8 mouse cellular contexts compared by ENCODE assay signal in the genomic region with DNA sequence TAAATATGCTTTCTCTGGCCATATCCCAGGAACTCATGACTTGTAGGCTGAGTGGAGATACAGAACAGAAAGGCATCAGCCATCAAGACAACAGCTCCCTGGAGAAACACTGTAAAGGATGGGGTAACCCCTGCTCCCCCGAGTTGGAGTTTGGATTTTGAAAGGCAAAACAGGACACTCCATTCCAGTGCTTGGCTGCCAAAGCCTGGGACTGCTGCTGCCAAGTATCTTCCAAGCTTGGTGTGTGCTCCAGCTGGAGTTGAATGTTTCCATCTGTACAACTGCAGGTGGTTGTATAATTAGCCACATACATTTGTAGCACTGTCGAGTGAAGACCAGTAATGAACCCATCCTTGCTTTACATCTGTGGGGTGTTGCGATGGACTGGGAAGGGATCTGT.
DNase-seq lines count a peak whose midpoint lies in the region; ATAC-seq and TF ChIP-seq lines count a peak whose summit lies in the region.

No protein-coding gene starts in this region.

- no peaks in the 10 kb centered on the region for H3K27me3 ChIP-seq in kidney, adult 2 months (replicated peaks; ENCODE audit: control insufficient read depth, insufficient read depth, low read length)
- no peaks in the 10 kb centered on the region for H3K27me3 ChIP-seq in kidney, embryonic 14.5 days (ENCODE audit: control insufficient read depth, insufficient read depth, low read length)

- TF ChIP-seq POLR2A in kidney, adult 2 months (IDR thresholded peaks at IDR 0.05; ENCODE audit: low read depth, low read length), result no peak

- H3K36me3 ChIP-seq in kidney, adult 2 months (ENCODE audit: control insufficient read depth, insufficient read depth, low read length), result no peaks in the 10 kb centered on the region
- H3K36me3 ChIP-seq in kidney, embryonic 14.5 days (ENCODE audit: control insufficient read depth, insufficient read depth, low read length), result no peaks in the 10 kb centered on the region

- intact Hi-C loops in left cerebral cortex, adult 2 months (cut with DNase I), result loop anchor here (5.0 kb wide), 1 partner anchor 358 kb away; no protein-coding TSS in a partner anchor

- no peak for TF ChIP-seq CTCF in kidney, adult 2 months (conservative IDR thresholded peaks at IDR 0.05; ENCODE audit: insufficient read depth, insufficient read length, low read depth, low read length)
- no peak for TF ChIP-seq CTCF in left cerebral cortex, adult 2 months (IDR thresholded peaks at IDR 0.05)

- ATAC-seq in kidney, embryonic 14.5 days (ENCODE audit: low FRiP score, low TSS enrichment), result no peak

- 78% methylated on average over 3 of the region's 3 CpGs for WGBS in kidney, adult 2 months
- WGBS in kidney, embryonic 14.5 days, result 89% methylated on average over 3 of the region's 3 CpGs

- H3K4me1 ChIP-seq in kidney, adult 2 months (ENCODE audit: control insufficient read depth, insufficient read depth, low read length), result no peaks in the 10 kb centered on the region
- no peaks in the 10 kb centered on the region for H3K4me1 ChIP-seq in kidney, embryonic 14.5 days (ENCODE audit: control insufficient read depth, insufficient read depth, low read length)

- H3K9ac ChIP-seq in kidney, embryonic 14.5 days (ENCODE audit: low read depth, low read length), result no peak overlapping the region

- DNase-seq in kidney, adult 2 months, result peak; percentile 10
- DNase-seq in cerebellum, adult 8-10 months, result peak; percentile 6
- DNase-seq in heart, adult 9 months (ENCODE audit: low spot score in 2 of 2), result peak; percentile 52 to 61
- DNase-seq in left cerebral cortex, adult 2 months (ENCODE audit: extremely low spot score in 1 of 2, low spot score in 2 of 2), result peak; percentile 24 to 42
- DNase-seq in right cerebral cortex, postnatal 4 days, result peak; percentile 13
- no peak for DNase-seq in spleen, postnatal 36 days (ENCODE audit: low spot score in 2 of 2)
- no peak for DNase-seq in spleen, postnatal 10 days (ENCODE audit: low spot score in 2 of 2)

- no peak overlapping the region for H3K27ac ChIP-seq in kidney, adult 2 months (ENCODE audit: insufficient read depth, low read depth, low read length)
- H3K27ac ChIP-seq in kidney, embryonic 14.5 days (ENCODE audit: low read depth, low read length), result no peak overlapping the region
- no peak overlapping the region for H3K27ac ChIP-seq in left cerebral cortex, adult 2 months

- no peak overlapping the region for H3K4me2 ChIP-seq in kidney, embryonic 14.5 days (replicated peaks; ENCODE audit: low read depth, low read length)

- H3K9me3 ChIP-seq in kidney, embryonic 14.5 days (ENCODE audit: control insufficient read depth, low read length), result no peaks in the 10 kb centered on the region

- H3K4me3 ChIP-seq in kidney, adult 2 months (ENCODE audit: insufficient read depth, low read depth, low read length), result no peak overlapping the region
- no peak overlapping the region for H3K4me3 ChIP-seq in kidney, embryonic 14.5 days (ENCODE audit: low read length)
- H3K4me3 ChIP-seq in left cerebral cortex, adult 2 months, result no peak overlapping the region

Comparison
In these comparisons a context has a peak if more than half of its experiments do, and no peak if none do; other contexts are left out.
1. DNase-seq: peak in kidney, adult 2 months (single experiment), cerebellum, adult 8-10 months (single experiment), heart, adult 9 months (2 of 2), left cerebral cortex, adult 2 months (2 of 2) and right cerebral cortex, postnatal 4 days (single experiment); none in spleen, postnatal 36 days (0 of 2) and spleen, postnatal 10 days (0 of 2).